Mouse (Mus musculus) retina, adult 2 months (tissue): Measurements from ENCODE around the gene Cd1d1.

Source experiments
- DNase-seq: peaks from one replicate; pipeline ENCODE4 v3.0.0-alpha.2; 2012; ENCODE audit warnings: low read depth, low spot score

Gene Cd1d1

GRCm38 (mm10) chr3:86961395-86961669 lies 37.9 kb downstream of the Cd1d1 start:
- no peak for DNase-seq

- DNase-seq, result no peak
These were observed 38.4 kb downstream of the Cd1d1 start for GRCm38 (mm10) chr3:86960656-86961394.

DNA sequence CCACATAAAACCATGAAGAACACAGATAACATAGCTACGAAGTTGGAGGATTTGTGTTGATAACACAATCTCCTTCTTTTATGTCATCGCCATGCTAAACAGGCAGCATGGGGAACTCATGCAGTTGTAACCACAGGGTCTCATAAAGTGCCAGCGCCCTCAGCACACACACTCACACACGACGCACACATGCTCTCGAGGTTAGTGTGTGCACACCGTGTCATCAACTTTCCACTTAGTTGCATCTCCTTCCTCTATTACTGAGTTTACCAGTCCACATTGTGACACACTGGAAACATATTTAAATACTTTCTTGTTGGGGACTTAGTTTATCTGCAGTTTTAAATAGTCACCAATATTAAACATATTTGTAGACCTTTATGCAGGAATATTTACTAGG lies 40.2 kb downstream of the Cd1d1 start:
- no peak for DNase-seq

DNA sequence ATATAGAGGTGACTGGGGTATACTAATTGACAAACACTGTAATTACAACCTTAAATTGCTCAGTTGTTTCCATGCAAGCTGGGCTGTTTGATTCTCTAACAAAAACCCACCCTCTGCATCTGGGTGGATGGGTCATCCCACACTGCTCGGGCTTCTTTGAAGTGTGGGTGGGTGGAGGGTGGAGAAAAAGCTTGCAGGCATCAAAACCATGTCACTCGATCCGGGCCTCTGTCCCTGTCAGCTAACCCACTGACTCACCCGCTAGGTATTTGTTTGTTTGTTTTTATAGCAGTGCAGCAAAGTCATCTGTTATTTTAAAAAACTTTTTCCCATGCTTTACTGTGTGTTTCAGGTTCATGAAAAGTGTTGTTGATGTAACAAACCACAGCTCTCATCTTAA lies 43.9 kb downstream of the Cd1d1 start:
- no peak for DNase-seq

GRCm38 (mm10) chr3:86954521-86954920 lies 44.7 kb downstream of the Cd1d1 start:
- no peak for DNase-seq

DNA sequence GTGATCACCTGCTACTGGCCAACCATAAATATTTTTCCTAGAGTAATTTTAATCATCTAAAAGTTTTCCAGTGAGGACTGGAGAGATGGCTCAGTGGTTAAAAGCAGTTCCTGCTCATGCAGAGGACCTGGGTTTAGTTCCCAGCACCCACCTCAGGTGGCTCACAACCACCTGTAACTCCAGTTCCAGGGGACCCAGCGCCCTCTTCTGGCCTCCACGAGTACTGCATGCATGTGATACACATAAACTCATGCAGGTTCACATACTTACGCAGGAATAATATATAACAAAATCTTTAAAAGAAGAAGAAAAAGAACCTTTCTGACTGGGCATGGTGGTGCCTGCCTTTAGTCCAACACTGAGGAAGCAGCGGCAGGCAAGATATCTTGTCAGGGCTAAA lies 45.4 kb downstream of the Cd1d1 start:
- no peak for DNase-seq

DNA sequence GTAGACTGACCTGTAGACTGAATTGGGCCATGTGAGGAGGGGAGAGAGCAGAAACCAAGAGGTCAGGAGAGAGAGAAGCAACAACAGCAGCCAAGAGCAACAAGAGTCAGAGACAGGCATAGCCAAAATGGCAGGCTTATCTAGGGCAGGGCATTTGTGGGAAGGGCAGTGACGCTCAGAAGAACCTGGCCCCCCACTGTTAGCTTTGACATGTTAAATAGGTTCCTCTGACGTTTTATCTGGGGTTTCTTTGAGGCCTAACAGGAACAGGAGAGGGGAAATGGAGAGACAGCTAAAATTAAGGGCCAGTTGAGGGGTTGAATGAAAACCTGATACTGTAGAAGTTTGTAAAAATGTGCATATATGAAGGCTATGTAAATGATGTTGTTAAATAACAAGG lies 48.6 kb downstream of the Cd1d1 start:
- DNase-seq, result no peak
